ENCODE assay signal across 8 mouse cellular contexts in genomic region chr2:78868951-78869720, GRCm38 (mm10). TPM values are rescaled to one million over a fixed set of nuclear protein-coding genes. Genes with fewer than 3 reads are reported as not detected.
DNase-seq lines count a peak whose midpoint lies in the region; ATAC-seq lines count a peak whose summit lies in the region.

No protein-coding gene starts in this region.

- peaks cover 6% of the 10 kb centered on the region for H3K4me1 ChIP-seq in brown adipose tissue, adult 24 weeks (ENCODE audit: control insufficient read depth, insufficient read depth, insufficient read length, low read length)
- H3K4me1 ChIP-seq in forebrain, embryonic 10.5 days, result peaks cover 53% of the 10 kb centered on the region
- peaks cover 26% of the 10 kb centered on the region for H3K4me1 ChIP-seq in heart, embryonic 15.5 days (replicated peaks)
- H3K4me1 ChIP-seq in liver, embryonic 16.5 days (ENCODE audit: control insufficient read depth, low read depth, low read length), result peaks cover 23% of the 10 kb centered on the region
- H3K4me1 ChIP-seq in neural tube, embryonic 14.5 days (ENCODE audit: control insufficient read depth, insufficient read depth, low read length), result peaks cover 24% of the 10 kb centered on the region

- H3K36me3 ChIP-seq in forebrain, embryonic 10.5 days (replicated peaks), result peaks cover 10% of the 10 kb centered on the region
- H3K36me3 ChIP-seq in heart, embryonic 15.5 days, result no peaks in the 10 kb centered on the region
- peaks cover 10% of the 10 kb centered on the region for H3K36me3 ChIP-seq in liver, embryonic 16.5 days (ENCODE audit: control insufficient read depth, insufficient read depth)
- H3K36me3 ChIP-seq in neural tube, embryonic 14.5 days (ENCODE audit: control insufficient read depth, insufficient read depth, low read length), result no peaks in the 10 kb centered on the region; the same call in none of the 2 replicates

- peak overlapping the region; percentile 44; the same call in 1 of the 2 replicates for H3K27ac ChIP-seq in brown adipose tissue, adult 24 weeks (replicated peaks; ENCODE audit: low read depth, low read length)
- H3K27ac ChIP-seq in forebrain, embryonic 10.5 days, result peak overlapping the region; percentile 99
- H3K27ac ChIP-seq in heart, embryonic 15.5 days, result peak overlapping the region; percentile 98
- H3K27ac ChIP-seq in liver, embryonic 16.5 days (ENCODE audit: low read length), result peak overlapping the region; percentile 94
- peak overlapping the region; percentile 98 for H3K27ac ChIP-seq in neural tube, embryonic 14.5 days (ENCODE audit: low read depth, low read length)

- no peaks in the 10 kb centered on the region for H3K9me3 ChIP-seq in forebrain, embryonic 10.5 days
- no peaks in the 10 kb centered on the region for H3K9me3 ChIP-seq in heart, embryonic 15.5 days (replicated peaks)
- H3K9me3 ChIP-seq in liver, embryonic 16.5 days (replicated peaks; ENCODE audit: control insufficient read depth, low read length), result no peaks in the 10 kb centered on the region
- H3K9me3 ChIP-seq in neural tube, embryonic 14.5 days (ENCODE audit: control insufficient read depth, low read length), result no peaks in the 10 kb centered on the region

- H3K4me3 ChIP-seq in brown adipose tissue, adult 24 weeks (ENCODE audit: insufficient read depth, low read depth, low read length), result peak overlapping the region; percentile 79
- H3K4me3 ChIP-seq in forebrain, embryonic 10.5 days, result peak overlapping the region; percentile 81
- H3K4me3 ChIP-seq in heart, embryonic 15.5 days, result peak overlapping the region; percentile 87
- peak overlapping the region; percentile 93 for H3K4me3 ChIP-seq in liver, embryonic 16.5 days (ENCODE audit: low read depth, low read length)
- H3K4me3 ChIP-seq in neural tube, embryonic 14.5 days (ENCODE audit: low read depth, low read length), result peak overlapping the region; percentile 78

- peak overlapping the region; percentile 98 for H3K9ac ChIP-seq in heart, embryonic 15.5 days
- peak overlapping the region; percentile 99 for H3K9ac ChIP-seq in liver, embryonic 16.5 days (ENCODE audit: low read depth, low read length)
- H3K9ac ChIP-seq in neural tube, embryonic 14.5 days (replicated peaks; ENCODE audit: low read depth, low read length), result peak overlapping the region; percentile 98

- under 1% methylated on average over 82 of the region's 114 CpGs for WGBS in forebrain, embryonic 10.5 days
- under 1% methylated on average over 62 of the region's 114 CpGs for WGBS in heart, embryonic 15.5 days
- under 1% methylated on average over 86 of the region's 114 CpGs for WGBS in liver, embryonic 16.5 days (ENCODE audit: insufficient replicate concordance)
- under 1% methylated on average over 66 of the region's 114 CpGs for WGBS in neural tube, embryonic 14.5 days

- peak; percentile 77 for DNase-seq in forebrain, embryonic 10.5 days (ENCODE audit: extremely low spot score, low spot score)
- peak; percentile 64 to 87 for DNase-seq in kidney, postnatal 25 days
- DNase-seq in testis, postnatal 10 days (ENCODE audit: low spot score), result peak; percentile 91

- peak; percentile 36 for ATAC-seq in CD4-positive, CD25-positive, alpha-beta regulatory T cell, adult 4 months
- ATAC-seq in heart, embryonic 15.5 days (replicated peaks; ENCODE audit: insufficient number of reproducible peaks, insufficient read depth, low FRiP score, low read depth), result peak; percentile 93
- ATAC-seq in liver, embryonic 16.5 days (ENCODE audit: low read depth), result peak; percentile 83
- ATAC-seq in neural tube, embryonic 14.5 days (ENCODE audit: low read depth), result peak; percentile 98

- no peaks in the 10 kb centered on the region for H3K27me3 ChIP-seq in forebrain, embryonic 10.5 days (ENCODE audit: poor library complexity, severe bottlenecking)
- no peaks in the 10 kb centered on the region for H3K27me3 ChIP-seq in heart, embryonic 15.5 days
- no peaks in the 10 kb centered on the region for H3K27me3 ChIP-seq in liver, embryonic 16.5 days (ENCODE audit: control insufficient read depth, insufficient read depth, low read depth, low read length)
- H3K27me3 ChIP-seq in neural tube, embryonic 14.5 days (ENCODE audit: control insufficient read depth, insufficient read depth, low read length), result peaks cover 3% of the 10 kb centered on the region; the same call in 1 of the 2 replicates

- peak overlapping the region; percentile 78 for H3K4me2 ChIP-seq in heart, embryonic 15.5 days
- H3K4me2 ChIP-seq in liver, embryonic 16.5 days (ENCODE audit: low read depth, low read length), result peak overlapping the region; percentile 83
- peak overlapping the region; percentile 86; the same call in 1 of the 2 replicates for H3K4me2 ChIP-seq in neural tube, embryonic 14.5 days (ENCODE audit: low read depth, low read length)

RNA-seq across cellular contexts. Expression of gene Ube2e3, which starts 1.2 kb away (rescaled TPM):
- polyA plus RNA-seq in CD4-positive, CD25-positive, alpha-beta regulatory T cell, adult 4 months (2017; shearing (Covaris generic)), result 10 to 100 TPM; 10.1 to 10.5 TPM
- 28.9 and 31.4 TPM in 2 replicates for polyA plus RNA-seq in brown adipose tissue, adult 24 weeks (2012; ENCODE audit: insufficient read depth, insufficient read length, missing spikeins)
- 189 and 191 TPM in 2 replicates for polyA plus RNA-seq in forebrain, embryonic 10.5 days (2016; fragmentation: Nextera tagmentation; extraction: Ambion mirVana)
- 111 and 112 TPM in 2 replicates for polyA plus RNA-seq in heart, embryonic 15.5 days (2015; fragmentation: Nextera tagmentation; extraction: Ambion mirVana)
- polyA plus RNA-seq in liver, embryonic 16.5 days (2015; fragmentation: Nextera tagmentation; extraction: Ambion mirVana), result 79.7 and 82.5 TPM in 2 replicates
- polyA plus RNA-seq in neural tube, embryonic 14.5 days (2014; fragmentation: Nextera tagmentation; extraction: Ambion mirVana), result 296 and 322 TPM in 2 replicates

Comparison
In these comparisons a context has a peak if more than half of its experiments do, and no peak if none do; other contexts are left out.
1. Peak in every context shown above with its lines: DNase-seq, ATAC-seq, H3K4me3 ChIP-seq and H3K27ac ChIP-seq.
2. ATAC-seq: peak in every context shown above with its lines; median percentile 98 in neural tube, embryonic 14.5 days; 93 in heart, embryonic 15.5 days; 83 in liver, embryonic 16.5 days; 36 in CD4-positive, CD25-positive, alpha-beta regulatory T cell, adult 4 months.
3. H3K27ac ChIP-seq: peak in every context shown above with its lines; median percentile 99 in forebrain, embryonic 10.5 days; 98 in heart, embryonic 15.5 days; 98 in neural tube, embryonic 14.5 days; 94 in liver, embryonic 16.5 days; 44 in brown adipose tissue, adult 24 weeks.